8 mouse cellular contexts compared by ENCODE assay signal in genomic region chr15:3441506-3442286, GRCm38 (mm10).
DNase-seq lines count a peak whose midpoint lies in the region.

No protein-coding gene starts in this region.

- intact Hi-C loops in left cerebral cortex, postnatal 4 days (cut with DNase I) = no loop called here
- intact Hi-C loops in left cerebral cortex, postnatal 36 days (cut with DNase I) = loop anchor here (2.0 to 10.0 kb wide), 2 partner anchors 141 to 463 kb away; partner anchors contain the start of gene Ghr

- peak; percentile 25 to 77 for DNase-seq in adrenal gland, adult (ENCODE audit: inconsistent age in 2 of 2, low spot score in 1 of 2)
- no peak for DNase-seq in adrenal gland, adult 8-10 months
- DNase-seq in left cerebral cortex, postnatal 4 days = peak; percentile 25
- DNase-seq in left cerebral cortex, postnatal 36 days (ENCODE audit: low spot score in 2 of 2) = no peak
- peak; percentile 38 for DNase-seq in adrenal gland, adult 2 months
- DNase-seq in forelimb bud, embryonic 11.5 days (ENCODE audit: low read depth, low spot score) = peak; percentile 30
- peak; percentile 56 for DNase-seq in lung, postnatal 25 days (ENCODE audit: low spot score)
- peak; percentile 30 for DNase-seq in thymus, postnatal 4 days

Comparison
In these comparisons a context has a peak if more than half of its experiments do, and no peak if none do; other contexts are left out.
1. DNase-seq: peak in adrenal gland, adult (2 of 2), left cerebral cortex, postnatal 4 days (single experiment), adrenal gland, adult 2 months (single experiment), forelimb bud, embryonic 11.5 days (single experiment), lung, postnatal 25 days (single experiment) and thymus, postnatal 4 days (single experiment); none in adrenal gland, adult 8-10 months (single experiment) and left cerebral cortex, postnatal 36 days (0 of 2).